Mouse (Mus musculus) layer of hippocampus, adult 9-10 months (tissue): ENCODE measurements around the gene Acss3.

ENCODE experiments used
- DNase-seq: peaks from one replicate; pipeline ENCODE4 v3.0.0; 2022; ENCODE audit warnings: low spot score

The Acss3 gene

DNA sequence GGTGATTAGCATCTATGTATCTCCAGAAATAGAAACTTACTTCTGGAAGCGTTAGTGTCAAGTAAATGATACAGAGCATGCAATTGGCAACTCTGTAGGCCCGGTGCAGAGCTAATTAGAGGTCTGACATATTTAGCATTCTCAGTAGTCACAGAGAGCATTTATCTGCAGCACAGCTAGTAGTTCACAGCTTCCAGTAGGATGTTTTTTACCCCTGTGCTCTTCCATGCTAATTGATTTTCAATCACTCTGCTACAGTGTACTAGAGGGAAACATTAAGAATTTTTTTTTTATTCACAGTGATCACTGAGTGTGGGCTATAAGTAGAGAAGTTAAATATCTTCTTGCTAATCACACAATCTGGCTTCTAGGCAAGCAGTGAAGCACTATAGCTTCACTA is 112.3 kb downstream of the Acss3 start:
- DNase-seq = no peak

GRCm38 (mm10) chr10:106998052-106998625 is 125.3 kb downstream of the Acss3 start:
- no peak for DNase-seq

DNA sequence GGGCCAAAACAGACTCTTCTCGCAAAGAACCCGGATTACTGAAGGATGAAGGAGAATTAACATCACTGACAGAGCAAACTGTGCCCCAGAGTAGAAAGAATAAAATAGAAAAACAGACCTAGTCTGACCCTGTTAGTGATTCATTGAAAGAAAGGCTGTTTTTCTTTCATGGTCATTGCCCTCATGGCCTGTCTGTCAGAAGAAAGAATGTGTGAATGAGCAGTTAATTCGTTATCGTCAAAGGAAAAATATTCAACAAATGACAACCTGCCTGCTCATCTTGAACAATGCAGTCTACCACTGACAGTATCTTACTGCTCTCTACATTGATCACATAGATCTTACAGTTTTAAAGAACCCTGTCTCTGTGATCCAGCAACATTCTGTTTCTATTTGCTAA is 134.0 kb downstream of the Acss3 start:
- no peak for DNase-seq

GRCm38 (mm10) chr10:106975193-106976141 is 148.0 kb downstream of the Acss3 start:
- DNase-seq = no peak

DNA sequence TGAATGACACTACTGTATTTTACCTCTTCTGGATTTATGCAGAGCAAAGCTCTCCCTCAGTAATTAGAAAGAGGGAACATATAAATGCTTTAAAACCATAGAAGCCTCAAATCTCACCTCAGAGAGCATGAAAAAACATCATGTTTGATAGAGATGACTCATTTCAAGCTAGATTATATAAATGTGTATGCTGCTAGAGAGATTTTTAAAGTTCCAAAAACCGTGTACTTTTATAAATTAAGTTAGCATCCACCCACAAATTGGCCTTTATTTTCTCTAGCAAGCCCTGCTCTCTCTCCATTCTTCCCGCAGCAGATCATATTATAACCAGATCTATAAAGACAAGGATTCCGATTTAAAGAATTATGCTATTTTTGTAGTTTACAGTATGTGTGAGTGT is 164.4 kb downstream of the Acss3 start:
- DNase-seq = no peak

GRCm38 (mm10) chr10:106941380-106941779 is 182.1 kb downstream of the Acss3 start:
- DNase-seq = no peak

DNA sequence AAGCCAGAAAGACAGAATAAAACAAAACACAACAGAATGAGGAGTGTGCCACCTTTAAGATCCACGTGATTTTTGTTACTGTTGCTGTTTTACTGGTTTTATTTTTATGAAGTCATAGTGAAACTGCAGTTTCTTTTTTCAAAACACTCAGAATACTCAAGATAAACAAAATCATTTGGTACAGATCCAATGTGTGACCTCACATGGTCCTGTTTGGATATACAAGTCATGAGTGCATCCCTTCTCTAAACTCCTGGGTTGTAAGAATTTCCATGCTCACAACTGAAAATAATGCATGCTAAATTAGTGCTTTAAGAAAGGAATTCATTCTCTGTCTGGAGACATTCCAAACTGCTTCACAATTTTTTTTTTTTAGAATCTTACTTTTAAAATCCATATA is 184.0 kb downstream of the Acss3 start:
- DNase-seq = no peak

- no peak for DNase-seq
These were observed 184.6 kb downstream of the Acss3 start for GRCm38 (mm10) chr10:106938851-106939250.

GRCm38 (mm10) chr10:106936996-106937395 is 186.5 kb downstream of the Acss3 start:
- no peak for DNase-seq

DNA sequence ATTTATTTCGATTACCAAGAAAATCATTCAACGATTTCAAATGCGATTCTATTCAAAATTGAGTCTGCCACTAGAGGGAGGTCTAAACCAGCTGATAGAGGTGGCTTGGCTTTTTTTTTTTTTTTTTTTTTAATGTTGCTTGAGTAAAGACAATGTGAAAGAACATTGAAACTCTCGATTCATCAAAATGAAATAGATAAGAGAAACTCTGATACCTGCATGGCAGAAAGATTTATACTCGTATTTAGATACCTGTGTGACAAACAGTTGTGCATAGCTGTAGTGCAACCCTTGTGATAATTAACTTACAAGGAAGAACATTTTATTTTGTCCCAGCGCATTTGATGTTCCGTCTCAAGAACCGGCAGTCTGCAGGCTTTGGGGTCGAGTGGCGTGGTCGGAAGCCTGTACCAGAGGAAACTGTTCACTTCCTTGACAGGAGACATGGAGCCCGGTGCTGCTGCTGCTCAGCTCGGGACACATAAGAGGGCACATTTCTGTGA is 190.8 kb downstream of the Acss3 start:
- no peak for DNase-seq

- DNase-seq = no peak
These were observed 194.7 kb downstream of the Acss3 start for GRCm38 (mm10) chr10:106928576-106929332.

DNA sequence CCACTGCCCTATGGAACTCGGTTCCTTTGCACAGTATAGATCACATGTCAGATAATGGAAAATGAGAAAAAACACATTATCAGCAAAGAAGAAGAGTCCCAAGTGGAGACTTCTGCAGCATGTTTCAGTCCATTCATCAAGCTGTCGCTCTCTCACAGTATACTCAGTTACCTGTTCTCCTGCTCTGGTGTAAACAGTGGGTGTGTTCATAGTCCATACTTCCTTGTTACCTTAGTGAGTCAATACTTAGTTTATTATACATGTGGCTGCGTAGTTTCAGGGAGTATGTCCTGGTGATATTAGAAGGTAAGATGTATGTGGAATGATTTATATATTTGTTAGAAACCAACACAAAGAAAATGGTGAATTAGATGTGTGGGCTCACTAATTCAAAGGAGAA is 198.7 kb downstream of the Acss3 start:
- no peak for DNase-seq

- no peak for DNase-seq
These were observed 199.1 kb downstream of the Acss3 start for GRCm38 (mm10) chr10:106924334-106924733.

- DNase-seq = no peak
These were observed 208.6 kb downstream of the Acss3 start for GRCm38 (mm10) chr10:106914822-106915221.

DNA sequence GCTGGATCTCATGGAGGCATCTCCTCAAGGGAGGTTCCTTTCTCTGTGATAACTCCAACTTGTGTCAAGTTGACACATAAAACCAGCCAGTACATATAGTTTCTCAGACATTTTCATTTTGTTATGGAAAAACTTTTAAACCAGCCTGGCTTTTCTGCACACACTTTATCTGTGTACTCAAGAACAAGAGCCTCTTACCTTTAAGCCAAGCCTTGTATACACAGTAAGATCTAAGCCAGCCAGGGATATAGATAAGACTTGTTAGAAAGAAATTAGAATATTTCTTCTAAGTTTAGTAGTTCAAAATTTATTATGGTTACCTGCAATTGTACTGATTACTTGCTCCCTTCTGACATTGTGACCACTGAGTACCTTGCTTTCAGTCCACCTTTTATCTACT is 209.2 kb downstream of the Acss3 start:
- DNase-seq = no peak

DNA sequence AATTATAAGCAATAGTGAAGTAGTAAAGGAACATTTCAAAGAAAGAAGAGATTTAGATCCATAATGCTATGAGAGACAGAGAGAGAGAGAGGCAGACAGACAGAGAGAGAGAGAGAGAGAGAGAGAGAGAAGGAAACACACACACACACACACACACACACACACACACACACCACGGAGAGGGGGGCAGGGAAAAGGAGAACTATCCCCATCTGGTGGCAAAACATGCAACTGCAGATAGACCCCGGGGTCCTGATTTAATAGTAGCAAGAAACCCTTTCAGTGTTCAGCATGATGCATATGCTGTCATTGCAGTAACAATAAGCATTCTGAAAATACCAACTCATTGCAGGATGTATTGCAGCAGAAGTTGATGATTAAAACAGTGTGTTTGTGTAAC is 210.4 kb downstream of the Acss3 start:
- no peak for DNase-seq

DNA sequence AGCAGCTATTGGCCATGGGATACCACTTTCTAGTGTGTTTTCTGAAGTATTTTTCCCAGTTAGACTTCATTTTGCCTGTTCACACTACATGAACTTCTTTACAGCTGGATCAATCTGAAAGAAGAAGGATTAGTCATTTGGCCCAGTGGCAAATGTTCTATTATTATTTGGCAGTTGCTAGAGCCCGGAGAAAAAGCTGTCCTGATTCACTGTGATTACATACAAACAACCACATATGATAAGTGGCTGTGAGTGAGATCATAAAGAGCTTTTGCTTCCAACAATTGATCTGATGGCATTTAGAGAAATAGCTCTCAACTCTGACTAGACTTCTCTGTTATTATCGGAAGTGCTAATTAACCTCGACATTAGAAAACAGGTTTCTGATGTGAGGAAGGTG is 213.4 kb downstream of the Acss3 start:
- no peak for DNase-seq

GRCm38 (mm10) chr10:106896351-106896750 is 227.1 kb downstream of the Acss3 start:
- no peak for DNase-seq
